Mouse (Mus musculus) left cerebral cortex, postnatal 25 days (tissue): Measurements from ENCODE around the gene Arhgap32. TPM values are rescaled to one million over a fixed set of nuclear protein-coding genes. Genes with fewer than 3 reads are reported as not detected.

Source experiments
- DNase-seq, 2 experiments: peaks; one replicate each; pipeline ENCODE4 v3.0.0; 2022; ENCODE audit warnings: low spot score in 2 of 2, mixed read lengths in 1 of 2
- intact Hi-C: fragments of 180-260 bp; cut with DNase I; formaldehyde crosslinking; loops from one replicate; pipeline ENCODE4 v1.15.1; 2025
- microRNA-seq, 2 experiments: library from miRNA; unstranded; fragments of <30 nt; microRNA quantifications; one replicate each; pipeline ENCODE4 v1.2.0; 2022
- total RNA-seq, 2 experiments: library from RNA; stranded (reverse); gene quantifications; 2 replicates each; pipeline ENCODE4 v1.2.3; 2021

The Arhgap32 gene
- total RNA-seq, 2 experiments from 2014 or later: 444 to 458 TPM

DNA sequence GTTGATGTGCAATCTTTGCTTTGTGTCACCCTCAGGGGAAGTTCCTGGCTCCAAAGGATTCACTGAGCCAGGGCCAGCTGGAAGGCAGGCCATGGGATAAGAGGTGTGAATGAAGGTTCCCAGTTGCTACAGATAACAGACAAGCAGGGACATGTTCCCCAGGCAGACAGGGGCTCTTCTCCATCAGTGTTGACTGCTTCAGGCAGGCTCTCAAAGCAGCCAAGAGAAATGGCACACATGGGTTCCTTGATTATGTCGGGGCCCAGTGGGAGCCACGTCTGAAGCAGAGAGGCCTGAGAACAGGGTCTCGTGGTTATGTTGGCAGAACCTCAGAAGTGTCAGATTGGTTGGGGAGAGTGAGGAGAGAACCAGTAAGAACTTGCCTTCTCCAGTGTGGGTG is 198.1 kb downstream of the Arhgap32 start:
- intact Hi-C loops: no loop called here
- no peak for DNase-seq

DNA sequence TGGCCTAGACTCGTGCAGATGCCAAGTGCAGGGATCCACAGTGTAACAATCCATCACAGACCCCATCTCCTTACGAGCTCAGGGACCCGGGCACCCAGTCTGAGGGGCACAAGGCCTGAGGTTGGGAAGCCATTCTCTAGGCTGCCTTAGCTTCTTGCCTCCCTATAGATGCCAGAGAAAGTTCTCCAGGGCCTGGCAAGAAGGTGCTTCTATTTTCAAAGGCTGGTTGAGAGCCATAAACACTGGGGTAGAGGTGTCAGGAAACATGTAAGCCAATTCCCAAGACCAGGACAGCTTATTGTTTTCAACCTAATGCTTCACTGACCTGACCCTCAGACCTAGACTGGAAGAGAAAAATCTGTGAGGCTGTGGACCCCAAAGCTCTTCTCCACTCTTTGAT is 200.1 kb downstream of the Arhgap32 start:
- DNase-seq: no peak
- intact Hi-C loops: no loop called here

Small RNA genes within 50 kb of the gene (microRNA-seq; reads per million reads assigned to microRNA genes)
- 0 reads per million in 2 experiments for gene Gm44453

Other genes with a start within 250 kb of the Arhgap32 start
- gene Barx2, start 202.7 kb upstream of the Arhgap32 start, total RNA-seq: 1 to 10 TPM; 5.8 to 7.4 TPM
- gene Kcnj5, start 228.2 kb downstream of the Arhgap32 start, total RNA-seq: under 1 TPM; 0.53 to 0.62 TPM